Mouse (Mus musculus) limb, embryonic 12.5 days (tissue): ENCODE measurements around the gene Rabgap1l. TPM values are rescaled to one million over a fixed set of nuclear protein-coding genes. Genes with fewer than 3 reads are reported as not detected.

Experiments used
- ATAC-seq: fragments of 200-750 bp; cut with Nextera tagmentation; 2 replicates; pipeline ENCODE4 v1.8.0; 2017; ENCODE audit warnings: low read depth, moderate TSS enrichment; ENCODE audit not compliant: insufficient number of reproducible peaks, insufficient read depth, low FRiP score, low TSS enrichment
- H3K27ac ChIP-seq: fragments of 300-500 bp; sonication (generic); 2 replicates; pipeline ENCODE4 v1.5.1; 2016; ENCODE audit warnings: mild to moderate bottlenecking, moderate library complexity
- H3K27me3 ChIP-seq: fragments of 300-500 bp; sonication (generic); 2 replicates; pipeline ENCODE4 v1.6.1; 2016; ENCODE audit warnings: mild to moderate bottlenecking, moderate library complexity
- H3K36me3 ChIP-seq: fragments of 300-500 bp; sonication (generic); 2 replicates; pipeline ENCODE4 v1.6.1; 2016; ENCODE audit warnings: mild to moderate bottlenecking, moderate library complexity
- H3K4me1 ChIP-seq: fragments of 300-500 bp; sonication (generic); replicated peaks from 2 replicates; pipeline ENCODE4 v1.6.1; 2016
- H3K4me2 ChIP-seq: fragments of 300-500 bp; sonication (generic); 2 replicates; pipeline ENCODE4 v1.6.1; 2016; ENCODE audit warnings: mild to moderate bottlenecking, moderate library complexity
- H3K4me3 ChIP-seq: fragments of 300-500 bp; sonication (generic); replicated peaks from 2 replicates; pipeline ENCODE4 v1.5.1; 2016; ENCODE audit warnings: mild to moderate bottlenecking
- H3K9ac ChIP-seq: fragments of 300-500 bp; sonication (generic); replicated peaks from 2 replicates; pipeline ENCODE4 v1.6.1; 2016; ENCODE audit warnings: mild to moderate bottlenecking, moderate library complexity
- H3K9me3 ChIP-seq: fragments of 300-500 bp; sonication (generic); 2 replicates; pipeline ENCODE4 v1.6.1; 2016; ENCODE audit warnings: mild to moderate bottlenecking, moderate library complexity
- WGBS: fragments of 180-500 bp; shearing (Covaris S2); methylation state at CpG from one replicate; pipeline ENCODE4 v1.1.7; 2016; 5-methylcytosine and 5-hydroxymethylcytosine counted together
- polyA plus RNA-seq: library from polyadenylated mRNA; unstranded; fragments of >200 nt; fragmentation: Nextera tagmentation; extraction: Ambion mirVana; gene quantifications from 2 replicates; pipeline ENCODE4 v1.2.1, GENCODE M21; 2016

The Rabgap1l gene
- polyA plus RNA-seq, 1 experiment from 2014 or later, result 17.3 TPM

GRCm38 (mm10) chr1:160740650-160741049 lies 52.4 kb downstream of the Rabgap1l start:
- no peak for ATAC-seq
- Histone ChIP-seq H3K4me2 (no peak overlapping the region), H3K9me3 (no peaks in the 10 kb centered on the region), H3K4me3 (no peak overlapping the region), H3K27me3 (no peaks in the 10 kb centered on the region), H3K9ac (no peak overlapping the region), H3K27ac (no peak overlapping the region), H3K4me1 (0 out of 2 replicates have a peak, but pooled peaks cover 2% of the 10 kb centered on the region), H3K36me3 (no peaks in the 10 kb centered on the region)
- WGBS, result 76% methylated on average over 2 of the region's 2 CpGs

GRCm38 (mm10) chr1:160734743-160735142 lies 58.3 kb downstream of the Rabgap1l start:
- H3K4me1 ChIP-seq, result no peaks in the 10 kb centered on the region
- no peaks in the 10 kb centered on the region for H3K27me3 ChIP-seq
- H3K36me3 ChIP-seq, result peaks cover 4% of the 10 kb centered on the region; the same call in 1 of the 2 replicates
- ATAC-seq, result no peak
- no peak overlapping the region for H3K9ac ChIP-seq
- no peaks in the 10 kb centered on the region for H3K9me3 ChIP-seq
- H3K27ac ChIP-seq, result no peak overlapping the region
- H3K4me2 ChIP-seq, result no peak overlapping the region
- 77% methylated on average over 2 of the region's 2 CpGs for WGBS
- H3K4me3 ChIP-seq, result no peak overlapping the region

GRCm38 (mm10) chr1:160729944-160730343 lies 63.1 kb downstream of the Rabgap1l start:
- H3K9me3 ChIP-seq, result no peaks in the 10 kb centered on the region
- no peak overlapping the region for H3K27ac ChIP-seq
- no peak overlapping the region for H3K4me3 ChIP-seq
- H3K27me3 ChIP-seq, result no peaks in the 10 kb centered on the region
- H3K9ac ChIP-seq, result no peak overlapping the region
- H3K36me3 ChIP-seq, result peaks cover 4% of the 10 kb centered on the region; the same call in 1 of the 2 replicates
- H3K4me2 ChIP-seq, result no peak overlapping the region
- 87% methylated on average over 4 of the region's 4 CpGs for WGBS
- no peak for ATAC-seq
- H3K4me1 ChIP-seq, result no peaks in the 10 kb centered on the region

- Histone ChIP-seq H3K9me3 (no peaks in the 10 kb centered on the region), H3K4me2 (no peak overlapping the region), H3K4me3 (no peak overlapping the region), H3K4me1 (no peaks in the 10 kb centered on the region), H3K9ac (no peak overlapping the region), H3K27ac (no peak overlapping the region), H3K27me3 (no peaks in the 10 kb centered on the region), H3K36me3 (peaks cover 8% of the 10 kb centered on the region; the same call in 1 of the 2 replicates)
- WGBS, result 21% methylated on average over 3 of the region's 3 CpGs
- ATAC-seq, result no peak
Measured at GRCm38 (mm10) chr1:160717742-160718141, 75.3 kb downstream of the Rabgap1l start.

GRCm38 (mm10) chr1:160714685-160715084 lies 78.3 kb downstream of the Rabgap1l start:
- ATAC-seq, result no peak
- Histone ChIP-seq H3K9ac (no peak overlapping the region), H3K4me2 (no peak overlapping the region), H3K27ac (no peak overlapping the region), H3K4me1 (no peaks in the 10 kb centered on the region), H3K36me3 (no peaks in the 10 kb centered on the region), H3K4me3 (no peak overlapping the region), H3K27me3 (no peaks in the 10 kb centered on the region), H3K9me3 (no peaks in the 10 kb centered on the region)

GRCm38 (mm10) chr1:160713887-160714286 lies 79.1 kb downstream of the Rabgap1l start:
- no peak for ATAC-seq
- H3K36me3 ChIP-seq, result no peaks in the 10 kb centered on the region
- H3K27me3 ChIP-seq, result no peaks in the 10 kb centered on the region
- H3K27ac ChIP-seq, result no peak overlapping the region
- WGBS, result 94% methylated on average over 4 of the region's 4 CpGs
- no peak overlapping the region for H3K4me3 ChIP-seq
- no peaks in the 10 kb centered on the region for H3K9me3 ChIP-seq
- no peak overlapping the region for H3K4me2 ChIP-seq
- no peaks in the 10 kb centered on the region for H3K4me1 ChIP-seq
- no peak overlapping the region for H3K9ac ChIP-seq

GRCm38 (mm10) chr1:160713383-160713782 lies 79.6 kb downstream of the Rabgap1l start:
- H3K4me1 ChIP-seq, result no peaks in the 10 kb centered on the region
- WGBS, result 95% methylated on average over 1 of the region's 1 CpGs
- no peak overlapping the region for H3K9ac ChIP-seq
- no peak overlapping the region for H3K4me3 ChIP-seq
- no peaks in the 10 kb centered on the region for H3K9me3 ChIP-seq
- H3K27me3 ChIP-seq, result no peaks in the 10 kb centered on the region
- no peak overlapping the region for H3K27ac ChIP-seq
- no peak for ATAC-seq
- H3K36me3 ChIP-seq, result no peaks in the 10 kb centered on the region
- H3K4me2 ChIP-seq, result no peak overlapping the region

- Histone ChIP-seq H3K9ac (no peak overlapping the region), H3K4me3 (no peak overlapping the region), H3K9me3 (no peaks in the 10 kb centered on the region), H3K27me3 (no peaks in the 10 kb centered on the region), H3K4me2 (no peak overlapping the region), H3K4me1 (no peaks in the 10 kb centered on the region), H3K27ac (no peak overlapping the region), H3K36me3 (no peaks in the 10 kb centered on the region)
- ATAC-seq, result no peak
Measured at GRCm38 (mm10) chr1:160710539-160710938, 82.5 kb downstream of the Rabgap1l start.

GRCm38 (mm10) chr1:160704596-160704995 lies 88.4 kb downstream of the Rabgap1l start:
- no peak overlapping the region for H3K4me2 ChIP-seq
- WGBS, result 95% methylated on average over 2 of the region's 2 CpGs
- no peak for ATAC-seq

GRCm38 (mm10) chr1:160703813-160704212 lies 89.2 kb downstream of the Rabgap1l start:
- peaks cover 7% of the 10 kb centered on the region for H3K36me3 ChIP-seq
- H3K4me3 ChIP-seq, result no peak overlapping the region
- no peaks in the 10 kb centered on the region for H3K4me1 ChIP-seq
- 96% methylated on average over 6 of the region's 6 CpGs for WGBS
- ATAC-seq, result no peak
- H3K9me3 ChIP-seq, result no peaks in the 10 kb centered on the region
- no peak overlapping the region for H3K9ac ChIP-seq
- no peak overlapping the region for H3K27ac ChIP-seq
- no peaks in the 10 kb centered on the region for H3K27me3 ChIP-seq
- no peak overlapping the region for H3K4me2 ChIP-seq

More at GRCm38 (mm10) chr1:160704596-160704995, 88.4 kb downstream of the Rabgap1l start:
- no peak overlapping the region for H3K27ac ChIP-seq
- no peaks in the 10 kb centered on the region for H3K4me1 ChIP-seq
- no peaks in the 10 kb centered on the region for H3K27me3 ChIP-seq
- no peaks in the 10 kb centered on the region for H3K9me3 ChIP-seq
- no peak overlapping the region for H3K9ac ChIP-seq
- H3K4me3 ChIP-seq, result no peak overlapping the region
- peaks cover 7% of the 10 kb centered on the region for H3K36me3 ChIP-seq

- Histone ChIP-seq H3K4me3 (no peak overlapping the region), H3K36me3 (no peaks in the 10 kb centered on the region), H3K9ac (no peak overlapping the region), H3K4me2 (no peak overlapping the region), H3K4me1 (no peaks in the 10 kb centered on the region), H3K27ac (no peak overlapping the region), H3K9me3 (no peaks in the 10 kb centered on the region), H3K27me3 (no peaks in the 10 kb centered on the region)
- 86% methylated on average over 1 of the region's 1 CpGs for WGBS
- no peak for ATAC-seq
Measured at GRCm38 (mm10) chr1:160693094-160693447, 99.9 kb downstream of the Rabgap1l start.

- Histone ChIP-seq H3K9ac (no peak overlapping the region), H3K4me2 (no peak overlapping the region), H3K36me3 (no peaks in the 10 kb centered on the region), H3K9me3 (no peaks in the 10 kb centered on the region), H3K27ac (no peak overlapping the region), H3K4me1 (no peaks in the 10 kb centered on the region), H3K27me3 (no peaks in the 10 kb centered on the region), H3K4me3 (no peak overlapping the region)
- WGBS, result 90% methylated on average over 6 of the region's 6 CpGs
- ATAC-seq, result no peak
Measured at GRCm38 (mm10) chr1:160692224-160693093, 100.6 kb downstream of the Rabgap1l start.
